8 mouse cellular contexts compared by ENCODE assay signal in the genomic region with DNA sequence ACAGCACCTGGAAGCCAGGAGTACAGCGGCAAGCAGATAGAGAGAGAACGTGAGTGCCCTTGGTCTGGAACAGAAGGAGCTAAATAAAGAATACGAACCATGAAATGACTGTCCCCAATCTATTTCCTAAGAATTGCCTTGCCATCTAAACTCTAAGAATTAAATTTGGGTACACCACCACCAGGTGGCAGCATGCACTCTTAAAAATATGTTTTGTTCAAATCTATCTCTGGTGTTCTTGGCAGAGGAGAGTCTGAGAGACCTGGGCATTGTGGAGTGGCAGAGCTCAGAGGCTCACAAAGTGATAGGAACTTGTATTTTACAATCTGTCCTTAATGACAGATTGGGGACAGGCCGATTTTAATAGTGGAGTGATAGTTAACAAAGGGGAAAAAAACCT.
DNase-seq lines count a peak whose midpoint lies in the region; ATAC-seq and TF ChIP-seq lines count a peak whose summit lies in the region.

No protein-coding gene starts in this region.

- no peaks in the 10 kb centered on the region for H3K36me3 ChIP-seq in heart, embryonic 11.5 days (ENCODE audit: control insufficient read depth, insufficient read depth, low read length)
- H3K36me3 ChIP-seq in E14TG2a.4 (ENCODE audit: insufficient read depth, low read length) = no peaks in the 10 kb centered on the region
- no peaks in the 10 kb centered on the region for H3K36me3 ChIP-seq in small intestine, adult 2 months (ENCODE audit: control insufficient read depth, insufficient read depth, low read length)

- no peak for ATAC-seq in heart, embryonic 11.5 days (replicated peaks; ENCODE audit: insufficient number of reproducible peaks, low FRiP score, low TSS enrichment)

- peak; percentile 48 for TF ChIP-seq CTCF in E14TG2a.4 (conservative IDR thresholded peaks at IDR 0.05; ENCODE audit: low read length)
- TF ChIP-seq CTCF in small intestine, adult 2 months (IDR thresholded peaks at IDR 0.05; ENCODE audit: extremely low read depth, insufficient read length, insufficient replicate concordance, low read depth, low read length) = peak; percentile 12; the same call in 1 of the 2 replicates

- peak; percentile 67 for DNase-seq in heart, adult 8-10 months (ENCODE audit: low spot score)
- DNase-seq in cerebellum, adult 18-20 months = peak; percentile 59 to 72
- peak; percentile 33 to 94 for DNase-seq in frontal cortex, adult 2 months (ENCODE audit: extremely low spot score in 1 of 2, low spot score in 1 of 2)
- peak; percentile 88 for DNase-seq in layer of hippocampus, adult 9-10 months (ENCODE audit: low spot score)
- DNase-seq in lung, postnatal 14 days = peak; percentile 77

- no peak overlapping the region for H3K4me3 ChIP-seq in heart, embryonic 11.5 days (ENCODE audit: low read depth, low read length)
- H3K4me3 ChIP-seq in E14TG2a.4 (replicated peaks; ENCODE audit: low read length) = no peak overlapping the region
- no peak overlapping the region for H3K4me3 ChIP-seq in small intestine, adult 2 months (ENCODE audit: low read depth, low read length)

- H3K4me2 ChIP-seq in heart, embryonic 11.5 days = no peak overlapping the region

- H3K9ac ChIP-seq in heart, embryonic 11.5 days (ENCODE audit: low read depth, low read length) = no peak overlapping the region

- TF ChIP-seq POLR2A in small intestine, adult 2 months (IDR thresholded peaks at IDR 0.05; ENCODE audit: low read depth, low read length) = no peak

- no peaks in the 10 kb centered on the region for H3K27me3 ChIP-seq in heart, embryonic 11.5 days (ENCODE audit: control insufficient read depth, insufficient read depth, low read length)
- peaks cover 21% of the 10 kb centered on the region for H3K27me3 ChIP-seq in E14TG2a.4 (ENCODE audit: insufficient read depth, low read length)
- no peaks in the 10 kb centered on the region for H3K27me3 ChIP-seq in small intestine, adult 2 months (ENCODE audit: control insufficient read depth, insufficient read depth, low read length)

- no peaks in the 10 kb centered on the region for H3K4me1 ChIP-seq in heart, embryonic 11.5 days (ENCODE audit: control insufficient read depth, insufficient read depth, low read length)
- H3K4me1 ChIP-seq in E14TG2a.4 (replicated peaks; ENCODE audit: low read depth, low read length) = no peaks in the 10 kb centered on the region; the same call in 1 of the 2 replicates
- H3K4me1 ChIP-seq in small intestine, adult 2 months (ENCODE audit: control insufficient read depth, insufficient read depth, insufficient read length, low read length) = no peaks in the 10 kb centered on the region

- H3K27ac ChIP-seq in heart, embryonic 11.5 days (ENCODE audit: low read depth, low read length) = no peak overlapping the region
- no peak overlapping the region for H3K27ac ChIP-seq in small intestine, adult 2 months (ENCODE audit: insufficient read depth, low read depth, low read length)

- no peaks in the 10 kb centered on the region for H3K9me3 ChIP-seq in heart, embryonic 11.5 days (replicated peaks; ENCODE audit: control insufficient read depth, low read length)
- H3K9me3 ChIP-seq in E14TG2a.4 (ENCODE audit: low read length) = peaks cover 22% of the 10 kb centered on the region

- WGBS in heart, embryonic 11.5 days (ENCODE audit: insufficient replicate concordance) = 41% methylated on average over 4 of the region's 4 CpGs
- WGBS in small intestine, adult 2 months = 30% methylated on average over 4 of the region's 4 CpGs
